Mouse (Mus musculus) neural tube, embryonic 12.5 days (tissue): ENCODE data around the gene Abtb1. TPM values are rescaled to one million over a fixed set of nuclear protein-coding genes. Genes with fewer than 3 reads are reported as not detected.

Source experiments
- ATAC-seq: fragments of 200-750 bp; cut with Nextera tagmentation; 2 replicates; pipeline ENCODE4 v1.8.0; 2017; ENCODE audit warnings: low read depth, mild to moderate bottlenecking, moderate TSS enrichment, moderate library complexity; ENCODE audit not compliant: low FRiP score
- H3K27ac ChIP-seq: fragments of 300-500 bp; sonication (generic); 2 replicates; pipeline ENCODE4 v1.5.1; 2016
- H3K27me3 ChIP-seq: fragments of 300-500 bp; sonication (generic); replicated peaks from 2 replicates; pipeline ENCODE4 v1.6.1; 2016; ENCODE audit warnings: mild to moderate bottlenecking
- H3K36me3 ChIP-seq: fragments of 300-500 bp; sonication (generic); 2 replicates; pipeline ENCODE4 v1.6.1; 2016; ENCODE audit warnings: mild to moderate bottlenecking
- H3K4me1 ChIP-seq: fragments of 300-500 bp; sonication (generic); 2 replicates; pipeline ENCODE4 v1.6.1; 2016
- H3K4me2 ChIP-seq: fragments of 300-500 bp; sonication (generic); replicated peaks from 2 replicates; pipeline ENCODE4 v1.6.1; 2016; ENCODE audit warnings: mild to moderate bottlenecking
- H3K4me3 ChIP-seq: fragments of 300-500 bp; sonication (generic); 2 replicates; pipeline ENCODE4 v1.5.1; 2016
- H3K9ac ChIP-seq: fragments of 300-500 bp; sonication (generic); 2 replicates; pipeline ENCODE4 v1.6.1; 2016; ENCODE audit warnings: mild to moderate bottlenecking
- H3K9me3 ChIP-seq: fragments of 300-500 bp; sonication (generic); 2 replicates; pipeline ENCODE4 v1.6.1; 2016; ENCODE audit warnings: mild to moderate bottlenecking
- WGBS: fragments of 180-500 bp; shearing (Covaris S2); methylation state at CpG from one replicate; pipeline ENCODE4 v1.1.7; 2016; 5-methylcytosine and 5-hydroxymethylcytosine counted together
- polyA plus RNA-seq: library from polyadenylated mRNA; unstranded; fragments of >200 nt; fragmentation: Nextera tagmentation; extraction: Ambion mirVana; gene quantifications from 2 replicates; pipeline ENCODE4 v1.2.1, GENCODE M21; 2016

The Abtb1 gene
- polyA plus RNA-seq, 1 experiment from 2014 or later, result 37.3 TPM

GRCm38 (mm10) chr6:88811396-88811795 is 30.4 kb downstream of the Abtb1 start:
- 33% methylated on average over 6 of the region's 7 CpGs for WGBS
- Histone ChIP-seq H3K4me2 (no peak overlapping the region), H3K9me3 (no peaks in the 10 kb centered on the region), H3K4me1 (peaks cover 14% of the 10 kb centered on the region; the same call in 1 of the 2 replicates), H3K36me3 (no peaks in the 10 kb centered on the region), H3K9ac (no peak overlapping the region), H3K27ac (no peak overlapping the region), H3K4me3 (no peak overlapping the region), H3K27me3 (no peaks in the 10 kb centered on the region)
- no peak for ATAC-seq

- Histone ChIP-seq H3K9me3 (no peaks in the 10 kb centered on the region), H3K4me1 (peaks cover 14% of the 10 kb centered on the region; the same call in 1 of the 2 replicates), H3K27me3 (no peaks in the 10 kb centered on the region), H3K4me3 (no peak overlapping the region), H3K36me3 (no peaks in the 10 kb centered on the region), H3K9ac (no peak overlapping the region), H3K4me2 (no peak overlapping the region), H3K27ac (no peak overlapping the region)
- ATAC-seq, result peak; percentile 21; the same call in 1 of the 2 replicates
- 40% methylated on average over 3 of the region's 3 CpGs for WGBS
Observed at GRCm38 (mm10) chr6:88810291-88810690, 31.5 kb downstream of the Abtb1 start.

GRCm38 (mm10) chr6:88809091-88810037 is 32.4 kb downstream of the Abtb1 start:
- Histone ChIP-seq H3K4me3 (no peak overlapping the region), H3K4me2 (no peak overlapping the region), H3K9me3 (no peaks in the 10 kb centered on the region), H3K27me3 (no peaks in the 10 kb centered on the region), H3K27ac (no peak overlapping the region), H3K9ac (no peak overlapping the region), H3K36me3 (no peaks in the 10 kb centered on the region), H3K4me1 (peaks cover 14% of the 10 kb centered on the region; the same call in 1 of the 2 replicates)
- 74% methylated on average over 23 of the region's 23 CpGs for WGBS
- no peak for ATAC-seq

- no peak overlapping the region for H3K4me2 ChIP-seq
- H3K36me3 ChIP-seq, result no peaks in the 10 kb centered on the region
- no peak overlapping the region for H3K4me3 ChIP-seq
- WGBS, result 92% methylated on average over 17 of the region's 17 CpGs
- no peak overlapping the region for H3K9ac ChIP-seq
- no peak for ATAC-seq
- H3K9me3 ChIP-seq, result no peaks in the 10 kb centered on the region
- peaks cover 6% of the 10 kb centered on the region for H3K4me1 ChIP-seq
- H3K27me3 ChIP-seq, result no peaks in the 10 kb centered on the region
- no peak overlapping the region for H3K27ac ChIP-seq
Observed at GRCm38 (mm10) chr6:88804966-88805577, 36.7 kb downstream of the Abtb1 start.

GRCm38 (mm10) chr6:88803957-88804695 is 37.7 kb downstream of the Abtb1 start:
- H3K27ac ChIP-seq, result no peak overlapping the region
- H3K36me3 ChIP-seq, result no peaks in the 10 kb centered on the region
- no peak overlapping the region for H3K9ac ChIP-seq
- no peaks in the 10 kb centered on the region for H3K27me3 ChIP-seq
- 93% methylated on average over 4 of the region's 4 CpGs for WGBS
- H3K4me3 ChIP-seq, result no peak overlapping the region
- peaks cover 4% of the 10 kb centered on the region; the same call in 1 of the 2 replicates for H3K4me1 ChIP-seq
- no peaks in the 10 kb centered on the region for H3K9me3 ChIP-seq
- ATAC-seq, result no peak
- no peak overlapping the region for H3K4me2 ChIP-seq

- WGBS, result 83% methylated on average over 7 of the region's 7 CpGs
- Histone ChIP-seq H3K4me1 (peaks cover 4% of the 10 kb centered on the region; the same call in 1 of the 2 replicates), H3K4me3 (no peak overlapping the region), H3K9me3 (no peaks in the 10 kb centered on the region), H3K4me2 (no peak overlapping the region), H3K27me3 (no peaks in the 10 kb centered on the region), H3K36me3 (no peaks in the 10 kb centered on the region), H3K9ac (no peak overlapping the region), H3K27ac (no peak overlapping the region)
- ATAC-seq, result no peak
Observed at GRCm38 (mm10) chr6:88803051-88803450, 38.7 kb downstream of the Abtb1 start.

- 58% methylated on average over 3 of the region's 3 CpGs for WGBS
- no peaks in the 10 kb centered on the region for H3K27me3 ChIP-seq
- peaks cover 4% of the 10 kb centered on the region; the same call in 1 of the 2 replicates for H3K4me1 ChIP-seq
- H3K9me3 ChIP-seq, result no peaks in the 10 kb centered on the region
- no peak overlapping the region for H3K4me2 ChIP-seq
- no peak overlapping the region for H3K9ac ChIP-seq
- H3K36me3 ChIP-seq, result no peaks in the 10 kb centered on the region
- H3K4me3 ChIP-seq, result no peak overlapping the region
- H3K27ac ChIP-seq, result no peak overlapping the region
- ATAC-seq, result no peak
Observed at GRCm38 (mm10) chr6:88800735-88801134, 41.0 kb downstream of the Abtb1 start.

- H3K4me2 ChIP-seq, result no peak overlapping the region
- ATAC-seq, result no peak
- WGBS, result 87% methylated on average over 7 of the region's 7 CpGs
- H3K9ac ChIP-seq, result no peak overlapping the region
- no peaks in the 10 kb centered on the region for H3K36me3 ChIP-seq
- H3K27me3 ChIP-seq, result no peaks in the 10 kb centered on the region
- H3K9me3 ChIP-seq, result no peaks in the 10 kb centered on the region
- H3K4me1 ChIP-seq, result peaks cover 4% of the 10 kb centered on the region; the same call in 1 of the 2 replicates
- no peak overlapping the region for H3K4me3 ChIP-seq
- H3K27ac ChIP-seq, result no peak overlapping the region
Observed at GRCm38 (mm10) chr6:88800191-88800590, 41.6 kb downstream of the Abtb1 start.

- ATAC-seq, result no peak
- Histone ChIP-seq H3K9ac (no peak overlapping the region), H3K4me3 (no peak overlapping the region), H3K4me1 (peaks cover 11% of the 10 kb centered on the region; the same call in 1 of the 2 replicates), H3K9me3 (no peaks in the 10 kb centered on the region), H3K36me3 (no peaks in the 10 kb centered on the region), H3K27me3 (no peaks in the 10 kb centered on the region), H3K27ac (no peak overlapping the region), H3K4me2 (no peak overlapping the region)
- WGBS, result 72% methylated on average over 14 of the region's 14 CpGs
Observed at GRCm38 (mm10) chr6:88794561-88794971, 47.2 kb downstream of the Abtb1 start.

GRCm38 (mm10) chr6:88793872-88794271 is 47.9 kb downstream of the Abtb1 start:
- no peaks in the 10 kb centered on the region for H3K27me3 ChIP-seq
- H3K36me3 ChIP-seq, result no peaks in the 10 kb centered on the region
- H3K4me1 ChIP-seq, result peaks cover 11% of the 10 kb centered on the region; the same call in 1 of the 2 replicates
- no peaks in the 10 kb centered on the region for H3K9me3 ChIP-seq
- 84% methylated on average over 13 of the region's 13 CpGs for WGBS
- H3K27ac ChIP-seq, result no peak overlapping the region
- H3K4me3 ChIP-seq, result no peak overlapping the region
- no peak for ATAC-seq
- H3K9ac ChIP-seq, result no peak overlapping the region
- H3K4me2 ChIP-seq, result no peak overlapping the region

GRCm38 (mm10) chr6:88793243-88793642 is 48.5 kb downstream of the Abtb1 start:
- no peak for ATAC-seq
- 52% methylated on average over 2 of the region's 2 CpGs for WGBS
- no peaks in the 10 kb centered on the region for H3K9me3 ChIP-seq
- no peak overlapping the region for H3K27ac ChIP-seq
- no peaks in the 10 kb centered on the region for H3K27me3 ChIP-seq
- H3K4me3 ChIP-seq, result no peak overlapping the region
- peaks cover 14% of the 10 kb centered on the region; the same call in 1 of the 2 replicates for H3K4me1 ChIP-seq
- no peaks in the 10 kb centered on the region for H3K36me3 ChIP-seq
- H3K9ac ChIP-seq, result no peak overlapping the region
- H3K4me2 ChIP-seq, result no peak overlapping the region
